Mouse (Mus musculus) liver, embryonic 16.5 days (tissue): ENCODE measurements around the gene Htra1. TPM values are rescaled to one million over a fixed set of nuclear protein-coding genes. Genes with fewer than 3 reads are reported as not detected.

ENCODE experiments used
- ATAC-seq: fragments of 200-750 bp; cut with Nextera tagmentation; 2 replicates; pipeline ENCODE4 v1.8.0; 2017; ENCODE audit warnings: low read depth, mild to moderate bottlenecking, moderate number of reproducible peaks, moderate library complexity
- H3K27ac ChIP-seq: fragments of 300-500 bp; sonication (generic); 2 replicates; pipeline ENCODE4 v1.5.1; 2014; ENCODE audit warnings: mild to moderate bottlenecking, low read length
- H3K27me3 ChIP-seq: fragments of 300-500 bp; sonication (generic); 2 replicates; pipeline ENCODE4 v1.6.1; 2014; ENCODE audit warnings: low read depth, low read length, mixed read lengths; ENCODE audit not compliant: control insufficient read depth, insufficient read depth
- H3K36me3 ChIP-seq: fragments of 300-500 bp; sonication (generic); 2 replicates; pipeline ENCODE4 v1.6.1; 2014; ENCODE audit warnings: mild to moderate bottlenecking; ENCODE audit not compliant: control insufficient read depth, insufficient read depth
- H3K4me1 ChIP-seq: fragments of 300-500 bp; sonication (generic); 2 replicates; pipeline ENCODE4 v1.6.1; 2014; ENCODE audit warnings: low read depth, low read length, mixed read lengths; ENCODE audit not compliant: control insufficient read depth
- H3K4me2 ChIP-seq: fragments of 300-500 bp; sonication (generic); 2 replicates; pipeline ENCODE4 v1.6.1; 2014; ENCODE audit warnings: low read depth, low read length, mixed read lengths
- H3K4me3 ChIP-seq: fragments of 300-500 bp; sonication (generic); 2 replicates; pipeline ENCODE4 v1.5.1; 2014; ENCODE audit warnings: low read depth, mild to moderate bottlenecking, low read length
- H3K9ac ChIP-seq: fragments of 300-500 bp; sonication (generic); 2 replicates; pipeline ENCODE4 v1.6.1; 2014; ENCODE audit warnings: low read depth, low read length
- H3K9me3 ChIP-seq: fragments of 300-500 bp; sonication (generic); replicated peaks from 2 replicates; pipeline ENCODE4 v1.6.1; 2016; ENCODE audit warnings: low read length; ENCODE audit not compliant: control insufficient read depth
- WGBS: fragments of 180-500 bp; shearing (Covaris S2); extraction: QIAGEN DNeasy Blood & Tissue Kit; methylation state at CpG from one replicate; pipeline ENCODE4 v1.1.7; 2014; ENCODE audit not compliant: insufficient replicate concordance; 5-methylcytosine and 5-hydroxymethylcytosine counted together
- microRNA-seq: library from miRNA; unstranded; fragments of <30 nt; microRNA quantifications from one replicate; pipeline ENCODE4, GENCODE M21; 2016
- polyA plus RNA-seq: library from polyadenylated mRNA; unstranded; fragments of >200 nt; fragmentation: Nextera tagmentation; extraction: Ambion mirVana; gene quantifications from 2 replicates; pipeline ENCODE4 v1.2.1, GENCODE M21; 2015

The Htra1 gene
- polyA plus RNA-seq, 1 experiment from 2014 or later = 1.0 TPM

GRCm38 (mm10) chr7:131031755-131032154 lies 95.8 kb downstream of the Htra1 start, which contains the start of gene Dmbt1:
Gene Dmbt1 (plus strand): TSS chr7:131032053.
- Histone ChIP-seq H3K9me3 (no peaks in the 10 kb centered on the region), H3K4me1 (no peaks in the 10 kb centered on the region), H3K4me3 (no peak within 1 kb of the TSS), H3K4me2 (no peak within 1 kb of the TSS), H3K27me3 (no peaks in the 10 kb centered on the region), H3K9ac (no peak within 1 kb of the TSS), H3K27ac (no peak within 1 kb of the TSS), H3K36me3 (no peaks in the 10 kb centered on the region)
- WGBS = 54% methylated on average over 5 of the region's 5 CpGs
- ATAC-seq = no peak

Small RNA genes lying within 50 kb of the gene (microRNA-seq; reads per million reads assigned to microRNA genes)
- gene Mir7061 = not detected

Other genes with a start within 250 kb of the Htra1 start
- gene Btbd16, start 162.0 kb upstream of the Htra1 start, polyA plus RNA-seq = 0.04 and 0.08 TPM in 2 replicates
- 13.8 and 15.7 TPM in 2 replicates for gene Plekha1, start 70.4 kb upstream of the Htra1 start, polyA plus RNA-seq
- 3.9 TPM in 1 of 2 replicates, not detected in the other for gene Dmbt1, start 95.9 kb downstream of the Htra1 start, polyA plus RNA-seq
- gene 4933402N03Rik, start 210.2 kb downstream of the Htra1 start, polyA plus RNA-seq = not detected in 2 replicates
- not detected in 2 replicates for gene 5430419D17Rik, start 238.3 kb downstream of the Htra1 start, polyA plus RNA-seq